Mouse (Mus musculus): ENCODE measurements around the gene St6galnac3. TPM values are rescaled to one million over a fixed set of nuclear protein-coding genes. Genes with fewer than 3 reads are reported as not detected.

St6galnac3 gene
- polyA plus RNA-seq, 1 experiment from 2014 or later, result 23.7 TPM

DNA sequence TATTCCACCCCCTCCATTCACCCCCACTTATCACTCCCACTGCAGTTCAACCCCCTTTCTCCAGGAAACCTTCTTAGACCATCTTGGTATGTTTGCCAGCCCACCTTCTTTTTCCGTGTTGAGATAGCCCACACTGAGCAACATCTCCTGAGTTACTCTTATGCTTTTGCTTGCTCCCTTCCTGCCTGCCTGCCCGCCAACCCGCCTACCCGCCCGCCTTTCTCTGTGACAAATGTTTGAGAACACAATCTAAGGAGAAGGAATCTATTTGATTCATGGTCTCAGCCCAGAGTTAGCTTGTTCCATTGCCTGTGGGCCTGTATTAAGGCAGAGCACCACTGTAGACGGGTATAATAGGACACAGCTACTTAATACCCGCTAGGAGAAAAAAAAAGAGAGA lies 531.9 kb downstream of the St6galnac3 start:
- H3K27ac ChIP-seq (replicated peaks in 1 of 2; ENCODE audit: control insufficient read depth in 1 of 2, insufficient read depth in 1 of 2, low read depth in 2 of 2, low read length in 2 of 2), result no peak overlapping the region
- no peak for ATAC-seq (ENCODE audit: insufficient number of reproducible peaks, insufficient read depth, low FRiP score, low read depth)
- H3K4me1 ChIP-seq (ENCODE audit: control insufficient read depth in 2 of 2, insufficient read depth in 2 of 2, low read length in 2 of 2), result no peaks in the 10 kb centered on the region
- no peak overlapping the region for H3K4me3 ChIP-seq (ENCODE audit: control insufficient read depth in 1 of 2, insufficient read depth in 1 of 2, low read depth in 1 of 2, low read length in 2 of 2)
- no peaks in the 10 kb centered on the region for H3K9me3 ChIP-seq (ENCODE audit: control insufficient read depth, low read length)
- H3K4me2 ChIP-seq (ENCODE audit: low read length), result no peak overlapping the region
- H3K36me3 ChIP-seq (ENCODE audit: control insufficient read depth, insufficient read depth, low read length), result no peaks in the 10 kb centered on the region
- H3K9ac ChIP-seq (ENCODE audit: low read length), result no peak overlapping the region
- H3K27me3 ChIP-seq (ENCODE audit: control insufficient read depth, insufficient read depth, low read length), result no peaks in the 10 kb centered on the region
- 80% methylated on average over 7 of the region's 7 CpGs for WGBS

DNA sequence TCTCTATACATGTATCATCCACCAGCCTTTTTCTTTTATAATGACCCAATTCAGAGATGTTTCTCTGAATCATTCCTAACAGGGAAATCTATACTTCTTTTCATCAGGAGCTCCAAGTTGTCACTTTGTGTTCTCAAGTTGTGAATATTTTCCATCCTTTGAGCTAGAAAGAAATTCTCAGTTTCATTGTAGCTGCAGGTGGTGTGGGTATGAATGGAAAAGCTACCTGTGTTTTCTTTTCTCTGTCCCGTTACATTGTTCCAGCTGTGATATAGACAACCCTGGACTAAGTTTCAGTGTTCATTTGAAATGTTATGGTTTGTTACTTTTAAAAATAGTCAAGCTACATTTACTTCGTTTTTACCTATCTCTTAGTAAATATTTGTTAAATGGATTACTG lies 534.2 kb downstream of the St6galnac3 start:
- Histone ChIP-seq H3K4me2 (ENCODE audit: low read length) (no peak overlapping the region), H3K27ac (replicated peaks in 1 of 2; ENCODE audit: control insufficient read depth in 1 of 2, insufficient read depth in 1 of 2, low read depth in 2 of 2, low read length in 2 of 2) (no peak overlapping the region), H3K27me3 (ENCODE audit: control insufficient read depth, insufficient read depth, low read length) (no peaks in the 10 kb centered on the region), H3K4me3 (ENCODE audit: control insufficient read depth in 1 of 2, insufficient read depth in 1 of 2, low read depth in 1 of 2, low read length in 2 of 2) (no peak overlapping the region), H3K36me3 (ENCODE audit: control insufficient read depth, insufficient read depth, low read length) (no peaks in the 10 kb centered on the region), H3K9ac (ENCODE audit: low read length) (no peak overlapping the region), H3K4me1 (ENCODE audit: control insufficient read depth in 2 of 2, insufficient read depth in 2 of 2, low read length in 2 of 2) (no peaks in the 10 kb centered on the region), H3K9me3 (ENCODE audit: control insufficient read depth, low read length) (no peaks in the 10 kb centered on the region)
- ATAC-seq (ENCODE audit: insufficient number of reproducible peaks, insufficient read depth, low FRiP score, low read depth), result no peak
- 69% methylated on average over 2 of the region's 2 CpGs for WGBS

DNA sequence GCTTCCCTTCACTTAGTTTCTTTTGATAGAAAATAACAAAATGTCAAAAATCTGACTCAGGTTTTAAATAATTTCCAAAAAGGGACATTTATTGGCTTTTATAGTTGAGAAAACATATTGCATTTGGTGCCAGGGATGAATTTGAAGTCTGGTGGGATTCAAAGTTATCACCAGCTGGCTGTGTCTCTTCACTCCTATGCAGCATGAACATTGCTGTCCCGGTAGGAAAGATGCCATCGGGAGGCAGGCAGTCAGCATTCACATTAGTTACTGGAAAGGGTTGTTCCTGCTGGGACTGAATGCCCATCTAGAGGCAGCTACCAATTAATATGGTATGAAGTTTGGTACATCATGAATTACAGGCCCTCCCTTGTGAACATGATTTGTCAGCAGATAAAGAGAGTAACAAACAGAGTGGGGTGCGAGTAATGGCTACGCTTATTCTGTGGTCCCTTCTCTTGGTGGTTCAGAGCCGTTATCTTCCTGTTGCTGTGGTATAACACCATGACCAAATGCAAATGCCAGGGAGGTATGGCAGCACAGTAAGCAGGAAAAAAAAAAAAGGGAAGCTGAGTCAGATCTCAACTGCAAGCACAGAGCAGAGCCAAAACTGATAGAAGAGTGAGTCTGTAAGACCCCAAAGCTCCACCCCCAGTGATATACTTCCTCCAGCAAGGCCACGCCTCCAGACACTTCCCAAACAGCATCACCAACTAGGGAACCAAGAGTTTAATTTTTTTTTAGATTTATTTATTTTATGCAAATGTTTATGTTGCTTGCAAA lies 535.1 kb downstream of the St6galnac3 start:
- H3K9ac ChIP-seq (ENCODE audit: low read length), result no peak overlapping the region
- 81% methylated on average over 6 of the region's 6 CpGs for WGBS
- no peaks in the 10 kb centered on the region for H3K36me3 ChIP-seq (ENCODE audit: control insufficient read depth, insufficient read depth, low read length)
- H3K4me2 ChIP-seq (ENCODE audit: low read length), result no peak overlapping the region
- no peak overlapping the region for H3K4me3 ChIP-seq (ENCODE audit: control insufficient read depth in 1 of 2, insufficient read depth in 1 of 2, low read depth in 1 of 2, low read length in 2 of 2)
- H3K4me1 ChIP-seq (ENCODE audit: control insufficient read depth in 2 of 2, insufficient read depth in 2 of 2, low read length in 2 of 2), result no peaks in the 10 kb centered on the region
- no peaks in the 10 kb centered on the region for H3K27me3 ChIP-seq (ENCODE audit: control insufficient read depth, insufficient read depth, low read length)
- no peak overlapping the region for H3K27ac ChIP-seq (replicated peaks in 1 of 2; ENCODE audit: control insufficient read depth in 1 of 2, insufficient read depth in 1 of 2, low read depth in 2 of 2, low read length in 2 of 2)
- H3K9me3 ChIP-seq (ENCODE audit: control insufficient read depth, low read length), result no peaks in the 10 kb centered on the region
- ATAC-seq (ENCODE audit: insufficient number of reproducible peaks, insufficient read depth, low FRiP score, low read depth), result no peak

DNA sequence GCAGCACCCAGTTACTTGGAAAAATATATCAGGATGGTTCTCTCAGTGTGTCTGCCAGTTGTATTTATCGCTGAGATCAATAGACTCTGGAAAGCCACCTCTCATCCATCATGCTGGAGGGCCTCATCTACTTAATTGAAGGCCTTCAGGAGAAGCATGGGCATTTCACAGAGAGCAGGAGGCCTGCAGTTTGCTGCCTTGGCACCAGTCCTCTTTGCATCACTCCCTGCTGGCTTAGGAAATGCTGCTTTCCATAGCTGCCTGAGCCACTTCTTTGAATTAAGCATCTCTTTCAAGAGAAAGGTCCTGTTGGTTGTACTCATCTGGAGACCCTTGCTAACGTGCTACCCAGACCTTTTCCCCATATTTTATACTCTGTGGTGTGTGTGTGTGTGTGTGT lies 536.8 kb downstream of the St6galnac3 start:
- Histone ChIP-seq H3K4me2 (ENCODE audit: low read length) (no peak overlapping the region), H3K4me1 (ENCODE audit: control insufficient read depth in 2 of 2, insufficient read depth in 2 of 2, low read length in 2 of 2) (no peaks in the 10 kb centered on the region), H3K27me3 (ENCODE audit: control insufficient read depth, insufficient read depth, low read length) (no peaks in the 10 kb centered on the region), H3K27ac (replicated peaks in 1 of 2; ENCODE audit: control insufficient read depth in 1 of 2, insufficient read depth in 1 of 2, low read depth in 2 of 2, low read length in 2 of 2) (no peak overlapping the region), H3K36me3 (ENCODE audit: control insufficient read depth, insufficient read depth, low read length) (no peaks in the 10 kb centered on the region), H3K9me3 (ENCODE audit: control insufficient read depth, low read length) (no peaks in the 10 kb centered on the region), H3K4me3 (ENCODE audit: control insufficient read depth in 1 of 2, insufficient read depth in 1 of 2, low read depth in 1 of 2, low read length in 2 of 2) (no peak overlapping the region), H3K9ac (ENCODE audit: low read length) (no peak overlapping the region)
- no peak for ATAC-seq (ENCODE audit: insufficient number of reproducible peaks, insufficient read depth, low FRiP score, low read depth)
- WGBS, result 78% methylated on average over 2 of the region's 2 CpGs

DNA sequence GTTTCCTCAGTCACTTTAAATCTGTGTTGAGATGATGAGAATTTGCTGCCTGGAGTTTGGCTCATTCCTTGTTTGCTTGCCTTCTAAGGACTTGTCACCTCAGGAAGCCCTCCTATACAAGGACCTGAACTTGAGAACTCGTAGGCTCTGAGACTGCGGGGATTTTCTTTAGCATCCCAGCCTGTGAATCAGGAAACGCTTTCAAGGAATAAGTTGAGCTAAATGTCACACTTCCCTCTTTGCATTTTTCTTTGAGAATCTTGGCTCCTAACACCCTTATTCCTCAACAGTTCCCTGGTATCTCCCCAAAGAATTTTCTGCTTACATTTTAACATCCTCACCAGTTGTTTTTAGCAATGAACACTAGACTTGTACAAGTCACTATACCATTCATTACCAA lies 539.9 kb downstream of the St6galnac3 start:
- ATAC-seq (ENCODE audit: insufficient number of reproducible peaks, insufficient read depth, low FRiP score, low read depth), result no peak
- WGBS, result 63% methylated on average over 3 of the region's 3 CpGs

DNA sequence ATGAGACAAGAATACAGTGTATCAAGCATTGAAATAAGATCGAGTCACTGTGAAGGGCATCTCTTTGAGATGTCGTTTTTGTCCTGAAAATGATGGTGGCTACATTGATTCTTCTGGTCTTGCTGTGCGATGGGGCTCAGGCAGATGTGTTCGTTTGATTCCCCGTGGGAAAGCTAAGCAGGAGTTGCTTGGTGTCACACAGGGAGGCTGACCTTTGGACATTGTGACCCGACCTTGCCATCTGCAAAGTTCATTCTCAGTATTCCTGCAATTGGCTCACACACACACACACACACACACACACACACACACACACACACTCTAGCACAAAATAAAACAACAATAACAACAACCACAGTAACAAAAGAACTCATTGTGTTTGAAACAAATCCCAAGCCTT lies 543.7 kb downstream of the St6galnac3 start:
- no peaks in the 10 kb centered on the region for H3K9me3 ChIP-seq (ENCODE audit: control insufficient read depth, low read length)
- H3K27me3 ChIP-seq (ENCODE audit: control insufficient read depth, insufficient read depth, low read length), result no peaks in the 10 kb centered on the region
- H3K9ac ChIP-seq (ENCODE audit: low read length), result no peak overlapping the region
- WGBS, result 68% methylated on average over 6 of the region's 6 CpGs
- H3K27ac ChIP-seq (replicated peaks in 1 of 2; ENCODE audit: control insufficient read depth in 1 of 2, insufficient read depth in 1 of 2, low read depth in 2 of 2, low read length in 2 of 2), result no peak overlapping the region
- no peak overlapping the region for H3K4me2 ChIP-seq (ENCODE audit: low read length)
- ATAC-seq (ENCODE audit: insufficient number of reproducible peaks, insufficient read depth, low FRiP score, low read depth), result no peak
- H3K36me3 ChIP-seq (ENCODE audit: control insufficient read depth, insufficient read depth, low read length), result no peaks in the 10 kb centered on the region
- H3K4me1 ChIP-seq (ENCODE audit: control insufficient read depth in 2 of 2, insufficient read depth in 2 of 2, low read length in 2 of 2), result no peaks in the 10 kb centered on the region
- no peak overlapping the region for H3K4me3 ChIP-seq (ENCODE audit: control insufficient read depth in 1 of 2, insufficient read depth in 1 of 2, low read depth in 1 of 2, low read length in 2 of 2)

More for the DNA sequence above, 539.9 kb downstream of the St6galnac3 start:
- Histone ChIP-seq H3K4me2 (ENCODE audit: low read length) (no peak overlapping the region), H3K27me3 (ENCODE audit: control insufficient read depth, insufficient read depth, low read length) (no peaks in the 10 kb centered on the region), H3K36me3 (ENCODE audit: control insufficient read depth, insufficient read depth, low read length) (no peaks in the 10 kb centered on the region), H3K9me3 (ENCODE audit: control insufficient read depth, low read length) (no peaks in the 10 kb centered on the region), H3K9ac (ENCODE audit: low read length) (no peak overlapping the region), H3K4me3 (ENCODE audit: control insufficient read depth in 1 of 2, insufficient read depth in 1 of 2, low read depth in 1 of 2, low read length in 2 of 2) (no peak overlapping the region), H3K4me1 (ENCODE audit: control insufficient read depth in 2 of 2, insufficient read depth in 2 of 2, low read length in 2 of 2) (no peaks in the 10 kb centered on the region), H3K27ac (replicated peaks in 1 of 2; ENCODE audit: control insufficient read depth in 1 of 2, insufficient read depth in 1 of 2, low read depth in 2 of 2, low read length in 2 of 2) (no peak overlapping the region)

DNA sequence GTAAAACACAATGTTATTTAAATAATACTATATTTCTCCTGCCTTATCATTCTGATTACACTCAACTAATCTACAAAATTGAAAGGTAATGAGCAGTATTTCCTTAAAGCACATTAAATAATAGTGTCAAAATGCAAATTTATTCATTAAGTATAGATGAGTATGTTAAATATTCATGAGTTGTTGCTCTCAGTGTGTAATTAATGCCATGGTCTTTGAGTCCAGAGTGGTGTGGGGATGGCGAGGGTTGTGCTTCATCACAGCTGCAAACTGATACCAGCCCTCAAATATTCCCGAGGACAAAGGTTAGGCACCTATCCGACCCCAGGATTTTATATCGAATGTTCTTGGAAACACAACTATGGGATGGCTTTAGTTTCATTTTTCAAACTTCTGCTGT lies 548.2 kb downstream of the St6galnac3 start:
- Histone ChIP-seq H3K36me3 (ENCODE audit: control insufficient read depth, insufficient read depth, low read length) (no peaks in the 10 kb centered on the region), H3K4me3 (ENCODE audit: control insufficient read depth in 1 of 2, insufficient read depth in 1 of 2, low read depth in 1 of 2, low read length in 2 of 2) (no peak overlapping the region), H3K27me3 (ENCODE audit: control insufficient read depth, insufficient read depth, low read length) (no peaks in the 10 kb centered on the region), H3K4me1 (ENCODE audit: control insufficient read depth in 2 of 2, insufficient read depth in 2 of 2, low read length in 2 of 2) (no peaks in the 10 kb centered on the region; a peak in 1 of 4 replicates), H3K9ac (ENCODE audit: low read length) (no peak overlapping the region), H3K9me3 (ENCODE audit: control insufficient read depth, low read length) (no peaks in the 10 kb centered on the region), H3K27ac (replicated peaks in 1 of 2; ENCODE audit: control insufficient read depth in 1 of 2, insufficient read depth in 1 of 2, low read depth in 2 of 2, low read length in 2 of 2) (no peak overlapping the region), H3K4me2 (ENCODE audit: low read length) (no peak overlapping the region)
- ATAC-seq (ENCODE audit: insufficient number of reproducible peaks, insufficient read depth, low FRiP score, low read depth), result no peak
- WGBS, result 77% methylated on average over 4 of the region's 4 CpGs

DNA sequence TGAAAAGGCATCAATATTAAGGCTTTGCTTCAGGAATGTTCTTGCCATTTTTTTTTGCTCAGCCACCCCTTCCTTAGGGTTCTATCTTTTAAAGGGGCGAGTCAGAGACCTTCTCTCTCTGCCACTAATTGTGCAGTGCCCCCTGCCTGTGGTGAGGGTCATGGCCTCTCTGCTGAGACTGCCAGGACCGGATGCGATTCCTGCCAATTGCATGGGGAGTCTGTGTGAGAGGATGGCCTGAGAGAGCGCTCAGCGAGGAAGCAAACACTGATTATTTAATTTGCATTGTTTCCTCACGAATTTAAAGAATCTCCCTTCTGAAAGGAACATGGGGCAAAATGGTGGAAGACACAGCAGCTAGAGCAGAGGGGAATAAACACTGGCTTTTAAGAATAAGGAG lies 548.6 kb downstream of the St6galnac3 start:
- no peak overlapping the region for H3K4me3 ChIP-seq (ENCODE audit: control insufficient read depth in 1 of 2, insufficient read depth in 1 of 2, low read depth in 1 of 2, low read length in 2 of 2)
- H3K27me3 ChIP-seq (ENCODE audit: control insufficient read depth, insufficient read depth, low read length), result no peaks in the 10 kb centered on the region
- ATAC-seq (ENCODE audit: insufficient number of reproducible peaks, insufficient read depth, low FRiP score, low read depth), result no peak
- 55% methylated on average over 6 of the region's 6 CpGs for WGBS
- no peaks in the 10 kb centered on the region for H3K36me3 ChIP-seq (ENCODE audit: control insufficient read depth, insufficient read depth, low read length)
- H3K27ac ChIP-seq (replicated peaks in 1 of 2; ENCODE audit: control insufficient read depth in 1 of 2, insufficient read depth in 1 of 2, low read depth in 2 of 2, low read length in 2 of 2), result no peak overlapping the region
- no peaks in the 10 kb centered on the region; a peak in 1 of 4 replicates for H3K4me1 ChIP-seq (ENCODE audit: control insufficient read depth in 2 of 2, insufficient read depth in 2 of 2, low read length in 2 of 2)
- H3K9ac ChIP-seq (ENCODE audit: low read length), result no peak overlapping the region
- no peak overlapping the region for H3K4me2 ChIP-seq (ENCODE audit: low read length)
- H3K9me3 ChIP-seq (ENCODE audit: control insufficient read depth, low read length), result no peaks in the 10 kb centered on the region

Measured in heart, embryonic 14.5 days (tissue).